Mouse (Mus musculus): Measurements from ENCODE around the gene Prpf39. TPM values are rescaled to one million over a fixed set of nuclear protein-coding genes. Genes with fewer than 3 reads are reported as not detected.

The Prpf39 gene
- polyA plus RNA-seq, 1 experiment = 5.2 TPM

- TF ChIP-seq CTCF (IDR thresholded peaks at IDR 0.05; ENCODE audit: control insufficient read depth, insufficient read depth, insufficient replicate concordance, low read depth, low read length) (no peak), POLR2A (IDR thresholded peaks at IDR 0.05; ENCODE audit: control insufficient read depth, low read depth, low read length) (no peak)
- Histone ChIP-seq H3K4me3 (ENCODE audit: control insufficient read depth, low read depth, low read length) (no peak overlapping the region), H3K27me3 (ENCODE audit: control insufficient read depth, insufficient read depth, low read length) (no peaks in the 10 kb centered on the region), H3K27ac (ENCODE audit: control insufficient read depth, insufficient read depth, low read depth, low read length) (no peak overlapping the region), H3K36me3 (ENCODE audit: control insufficient read depth, insufficient read depth, low read length) (peaks cover under 1% of the 10 kb centered on the region), H3K4me1 (ENCODE audit: control insufficient read depth, insufficient read depth, low read length) (no peaks in the 10 kb centered on the region)
These were observed 22.1 kb downstream of the Prpf39 start for GRCm38 (mm10) chr12:65058203-65058602.

- Histone ChIP-seq H3K4me1 (ENCODE audit: control insufficient read depth, insufficient read depth, low read length) (no peaks in the 10 kb centered on the region), H3K36me3 (ENCODE audit: control insufficient read depth, insufficient read depth, low read length) (no peaks in the 10 kb centered on the region; the same call in 1 of the 2 replicates), H3K27me3 (ENCODE audit: control insufficient read depth, insufficient read depth, low read length) (no peaks in the 10 kb centered on the region), H3K27ac (ENCODE audit: control insufficient read depth, insufficient read depth, low read depth, low read length) (no peak overlapping the region), H3K4me3 (ENCODE audit: control insufficient read depth, low read depth, low read length) (no peak overlapping the region)
- TF ChIP-seq POLR2A (IDR thresholded peaks at IDR 0.05; ENCODE audit: control insufficient read depth, low read depth, low read length) = no peak
- no peak for TF ChIP-seq CTCF (IDR thresholded peaks at IDR 0.05; ENCODE audit: control insufficient read depth, insufficient read depth, insufficient replicate concordance, low read depth, low read length)
These were observed 24.9 kb downstream of the Prpf39 start for GRCm38 (mm10) chr12:65061082-65061481.

GRCm38 (mm10) chr12:65065241-65065640 is 29.1 kb downstream of the Prpf39 start:
- Histone ChIP-seq H3K4me1 (ENCODE audit: control insufficient read depth, insufficient read depth, low read length) (no peaks in the 10 kb centered on the region), H3K36me3 (ENCODE audit: control insufficient read depth, insufficient read depth, low read length) (no peaks in the 10 kb centered on the region; the same call in none of the 2 replicates), H3K4me3 (ENCODE audit: control insufficient read depth, low read depth, low read length) (no peak overlapping the region), H3K27me3 (ENCODE audit: control insufficient read depth, insufficient read depth, low read length) (no peaks in the 10 kb centered on the region), H3K27ac (ENCODE audit: control insufficient read depth, insufficient read depth, low read depth, low read length) (no peak overlapping the region)
- TF ChIP-seq POLR2A (IDR thresholded peaks at IDR 0.05; ENCODE audit: control insufficient read depth, low read depth, low read length) (no peak), CTCF (IDR thresholded peaks at IDR 0.05; ENCODE audit: control insufficient read depth, insufficient read depth, insufficient replicate concordance, low read depth, low read length) (no peak)

GRCm38 (mm10) chr12:65066234-65066633 is 30.1 kb downstream of the Prpf39 start:
- Histone ChIP-seq H3K4me1 (ENCODE audit: control insufficient read depth, insufficient read depth, low read length) (no peaks in the 10 kb centered on the region), H3K36me3 (ENCODE audit: control insufficient read depth, insufficient read depth, low read length) (no peaks in the 10 kb centered on the region; the same call in none of the 2 replicates), H3K4me3 (ENCODE audit: control insufficient read depth, low read depth, low read length) (no peak overlapping the region), H3K27me3 (ENCODE audit: control insufficient read depth, insufficient read depth, low read length) (no peaks in the 10 kb centered on the region), H3K27ac (ENCODE audit: control insufficient read depth, insufficient read depth, low read depth, low read length) (no peak overlapping the region)
- TF ChIP-seq POLR2A (IDR thresholded peaks at IDR 0.05; ENCODE audit: control insufficient read depth, low read depth, low read length) (no peak), CTCF (IDR thresholded peaks at IDR 0.05; ENCODE audit: control insufficient read depth, insufficient read depth, insufficient replicate concordance, low read depth, low read length) (no peak)

- Histone ChIP-seq H3K27me3 (ENCODE audit: control insufficient read depth, insufficient read depth, low read length) (no peaks in the 10 kb centered on the region), H3K4me1 (ENCODE audit: control insufficient read depth, insufficient read depth, low read length) (peaks cover 3% of the 10 kb centered on the region), H3K4me3 (ENCODE audit: control insufficient read depth, low read depth, low read length) (no peak overlapping the region), H3K27ac (ENCODE audit: control insufficient read depth, insufficient read depth, low read depth, low read length) (no peak overlapping the region), H3K36me3 (ENCODE audit: control insufficient read depth, insufficient read depth, low read length) (no peaks in the 10 kb centered on the region; the same call in none of the 2 replicates)
- TF ChIP-seq POLR2A (IDR thresholded peaks at IDR 0.05; ENCODE audit: control insufficient read depth, low read depth, low read length) (no peak), CTCF (IDR thresholded peaks at IDR 0.05; ENCODE audit: control insufficient read depth, insufficient read depth, insufficient replicate concordance, low read depth, low read length) (no peak)
These were observed 32.3 kb downstream of the Prpf39 start for GRCm38 (mm10) chr12:65068409-65068808.

- Histone ChIP-seq H3K27me3 (ENCODE audit: control insufficient read depth, insufficient read depth, low read length) (no peaks in the 10 kb centered on the region), H3K4me1 (ENCODE audit: control insufficient read depth, insufficient read depth, low read length) (peaks cover 13% of the 10 kb centered on the region), H3K36me3 (ENCODE audit: control insufficient read depth, insufficient read depth, low read length) (no peaks in the 10 kb centered on the region; the same call in 1 of the 2 replicates), H3K4me3 (ENCODE audit: control insufficient read depth, low read depth, low read length) (peak overlapping the region; percentile 91), H3K27ac (ENCODE audit: control insufficient read depth, insufficient read depth, low read depth, low read length) (peak overlapping the region; percentile 97)
- TF ChIP-seq CTCF (IDR thresholded peaks at IDR 0.05; ENCODE audit: control insufficient read depth, insufficient read depth, insufficient replicate concordance, low read depth, low read length) (no peak), POLR2A (IDR thresholded peaks at IDR 0.05; ENCODE audit: control insufficient read depth, low read depth, low read length) (no peak)
These were observed 36.9 kb downstream of the Prpf39 start for GRCm38 (mm10) chr12:65072911-65073610.

- Histone ChIP-seq H3K27ac (ENCODE audit: control insufficient read depth, insufficient read depth, low read depth, low read length) (peak within 1 kb of the TSS; percentile 97), H3K36me3 (ENCODE audit: control insufficient read depth, insufficient read depth, low read length) (no peaks in the 10 kb centered on the region), H3K27me3 (ENCODE audit: control insufficient read depth, insufficient read depth, low read length) (no peaks in the 10 kb centered on the region), H3K4me1 (ENCODE audit: control insufficient read depth, insufficient read depth, low read length) (peaks cover 13% of the 10 kb centered on the region), H3K4me3 (ENCODE audit: control insufficient read depth, low read depth, low read length) (peak within 1 kb of the TSS; percentile 91)
- TF ChIP-seq POLR2A (IDR thresholded peaks at IDR 0.05; ENCODE audit: control insufficient read depth, low read depth, low read length) (peak; percentile 84), CTCF (IDR thresholded peaks at IDR 0.05; ENCODE audit: control insufficient read depth, insufficient read depth, insufficient replicate concordance, low read depth, low read length) (no peak)
These were observed 37.6 kb downstream of the Prpf39 start, which contains the start of gene Fkbp3 for GRCm38 (mm10) chr12:65073611-65074178. Fkbp3 (minus strand) TSS chr12:65074007.

Measured in testis, adult 2 months (tissue).